Mouse (Mus musculus) liver, embryonic 18 days (tissue): ENCODE data around the gene Mettl27. TPM values are rescaled to one million over a fixed set of nuclear protein-coding genes. Genes with fewer than 3 reads are reported as not detected.

Experiments used
- polyA plus RNA-seq: library from polyadenylated mRNA; depleted of rRNA; stranded (reverse); fragments of >200 nt; gene quantifications from 2 replicates; pipeline ENCODE4 v1.2.3, GENCODE M21; 2012; rRNA removed

The Mettl27 gene
- polyA plus RNA-seq: 11.7 and 14.0 TPM in 2 replicates

GRCm38 (mm10) chr5:134932179-134932902, at the start of gene Mettl27:
Gene Mettl27, plus strand, starts transcription at chr5:134932368.

DNA sequence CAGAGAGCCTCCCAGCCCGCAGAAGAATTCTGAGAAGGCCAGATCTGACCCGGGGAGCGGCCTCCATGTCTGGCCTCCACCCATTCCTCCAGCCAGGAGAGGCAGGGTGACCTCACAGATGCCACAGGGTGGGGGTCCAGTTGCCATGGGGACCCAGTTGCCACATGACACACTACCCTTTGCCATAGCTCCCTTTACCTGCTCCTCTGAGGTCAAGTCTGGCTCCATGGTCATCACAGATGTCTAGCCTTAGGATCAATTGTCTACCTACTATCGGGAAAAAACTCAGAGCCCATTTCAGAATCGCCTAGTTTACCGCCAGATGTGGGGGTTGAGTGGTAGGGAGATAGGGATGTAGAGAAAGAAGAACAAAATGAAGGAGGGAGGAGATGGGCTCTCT, 25.5 kb upstream of the Mettl27 start, which contains the start of gene Tmem270:
Tmem270 (minus strand) TSS at position 101 of the 400 bp plus-strand sequence.

GRCm38 (mm10) chr5:134915311-134915710, 16.9 kb upstream of the Mettl27 start, which contains the start of gene Cldn13:
Gene Cldn13, minus strand, starts transcription at chr5:134915526.

DNA sequence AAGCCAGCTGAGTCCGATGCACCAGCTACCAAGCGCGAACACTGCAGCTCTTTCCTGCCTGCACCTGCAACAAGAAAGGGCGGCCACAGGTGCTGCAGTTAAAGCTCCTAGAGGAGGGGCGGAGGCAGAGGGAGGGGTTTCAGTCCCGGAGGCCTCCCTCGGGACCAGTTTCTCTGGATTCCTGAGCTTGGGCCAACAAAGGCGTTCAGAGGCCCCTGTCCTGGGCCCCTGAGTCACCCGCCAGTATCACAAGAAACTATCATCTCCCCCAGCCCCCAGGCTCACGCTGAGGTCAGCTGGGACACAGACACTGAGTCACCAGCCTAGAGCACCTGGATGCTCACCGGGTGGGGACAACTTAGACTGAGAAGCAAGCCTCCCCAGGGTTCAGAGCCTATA, 14.7 kb downstream of the Mettl27 start, which contains the start of gene Cldn4:
Cldn4 (minus strand) TSS at position 78 of the 399 bp plus-strand sequence.

DNA sequence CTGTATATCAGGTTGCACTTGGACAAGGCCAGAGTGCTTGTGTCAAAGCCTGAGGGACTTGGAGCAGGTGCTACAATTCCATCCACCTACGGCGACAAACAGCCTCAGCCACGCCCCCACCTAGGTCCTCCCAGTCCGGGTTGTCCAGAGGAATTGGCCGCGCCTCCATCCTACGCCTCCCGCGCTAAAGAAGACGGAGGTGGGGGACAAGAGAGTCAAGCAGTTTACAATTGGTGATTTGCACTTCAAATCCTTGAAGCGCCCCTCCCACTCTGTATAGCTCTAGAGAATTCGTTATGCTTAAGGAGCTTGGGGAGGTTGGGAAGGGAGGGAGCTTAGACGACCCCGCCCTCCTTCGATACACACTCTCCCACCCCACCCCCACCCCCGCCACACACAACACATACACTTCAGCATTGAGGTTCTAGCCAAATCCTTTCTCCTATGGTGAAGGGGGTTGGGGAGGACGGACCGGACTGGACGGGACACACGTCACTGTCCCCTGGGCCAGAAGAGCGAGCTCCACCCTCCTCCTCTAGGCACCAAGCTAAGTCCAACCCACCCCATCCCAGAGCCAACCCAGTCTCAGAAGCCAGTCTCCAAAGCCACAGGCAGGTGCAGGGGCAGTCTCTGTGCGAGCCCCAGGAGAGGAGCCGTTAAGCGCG, 53.6 kb downstream of the Mettl27 start, which contains the start of gene Cldn3:
Cldn3 (plus strand) TSS at position 582 of the 665 bp plus-strand sequence.

Other genes starting within 250 kb of the Mettl27 start
- gene Limk1, start 243.8 kb upstream of the Mettl27 start, polyA plus RNA-seq: 2.8 and 3.3 TPM in 2 replicates
- gene Eln, start 185.0 kb upstream of the Mettl27 start, polyA plus RNA-seq: 16.8 and 18.3 TPM in 2 replicates
- gene Tmem270, start 25.6 kb upstream of the Mettl27 start, polyA plus RNA-seq: 0.04 TPM in 1 of 2 replicates, not detected in the other
- gene Cldn13, start 16.8 kb upstream of the Mettl27 start, polyA plus RNA-seq: 72.8 and 89.4 TPM in 2 replicates
- 0.77 and 0.88 TPM in 2 replicates for gene Cldn4, start 14.6 kb downstream of the Mettl27 start, polyA plus RNA-seq
- gene Cldn3, start 53.8 kb downstream of the Mettl27 start, polyA plus RNA-seq: 4.7 and 6.8 TPM in 2 replicates
- gene Abhd11, start 76.8 kb downstream of the Mettl27 start, polyA plus RNA-seq: 32.2 and 35.0 TPM in 2 replicates
- gene Stx1a, start 91.1 kb downstream of the Mettl27 start, polyA plus RNA-seq: 4.6 and 4.8 TPM in 2 replicates
- gene Dnajc30, start 131.8 kb downstream of the Mettl27 start, polyA plus RNA-seq: 14.4 and 14.5 TPM in 2 replicates
- 31.9 and 33.4 TPM in 2 replicates for gene Bud23, start 132.6 kb downstream of the Mettl27 start, polyA plus RNA-seq
- gene Vps37d, start 145.9 kb downstream of the Mettl27 start, polyA plus RNA-seq: 0.45 and 0.55 TPM in 2 replicates
- gene Mlxipl, start 157.5 kb downstream of the Mettl27 start, polyA plus RNA-seq: 23.7 and 27.5 TPM in 2 replicates
- gene Tbl2, start 217.3 kb downstream of the Mettl27 start, polyA plus RNA-seq: 5.9 and 6.0 TPM in 2 replicates
- 9.2 and 10.1 TPM in 2 replicates for gene Bcl7b, start 235.9 kb downstream of the Mettl27 start, polyA plus RNA-seq